Mouse (Mus musculus): Measurements from ENCODE around the gene Ajm1.

Ajm1 gene

DNA sequence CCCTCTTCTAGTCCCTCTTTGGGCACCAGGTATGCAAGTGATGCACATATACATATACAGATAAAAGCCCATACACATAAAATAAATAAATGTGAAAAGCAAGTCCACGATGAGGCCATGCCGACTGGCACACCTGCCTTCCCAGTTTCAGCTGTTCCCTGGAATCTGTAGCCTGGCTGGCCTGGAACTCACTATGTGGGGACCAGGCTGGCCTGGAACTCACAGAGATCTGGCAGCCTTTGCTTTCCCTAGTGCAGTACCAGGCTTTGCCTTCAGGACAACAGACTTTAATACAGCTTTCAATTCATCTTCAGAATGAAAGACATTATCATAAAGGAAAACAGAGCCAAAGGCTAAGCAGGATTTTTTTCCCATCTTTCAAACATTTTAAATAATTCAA, 47.9 kb downstream of the Ajm1 start:
- no peak for DNase-seq (ENCODE audit: low spot score in 2 of 2)

DNA sequence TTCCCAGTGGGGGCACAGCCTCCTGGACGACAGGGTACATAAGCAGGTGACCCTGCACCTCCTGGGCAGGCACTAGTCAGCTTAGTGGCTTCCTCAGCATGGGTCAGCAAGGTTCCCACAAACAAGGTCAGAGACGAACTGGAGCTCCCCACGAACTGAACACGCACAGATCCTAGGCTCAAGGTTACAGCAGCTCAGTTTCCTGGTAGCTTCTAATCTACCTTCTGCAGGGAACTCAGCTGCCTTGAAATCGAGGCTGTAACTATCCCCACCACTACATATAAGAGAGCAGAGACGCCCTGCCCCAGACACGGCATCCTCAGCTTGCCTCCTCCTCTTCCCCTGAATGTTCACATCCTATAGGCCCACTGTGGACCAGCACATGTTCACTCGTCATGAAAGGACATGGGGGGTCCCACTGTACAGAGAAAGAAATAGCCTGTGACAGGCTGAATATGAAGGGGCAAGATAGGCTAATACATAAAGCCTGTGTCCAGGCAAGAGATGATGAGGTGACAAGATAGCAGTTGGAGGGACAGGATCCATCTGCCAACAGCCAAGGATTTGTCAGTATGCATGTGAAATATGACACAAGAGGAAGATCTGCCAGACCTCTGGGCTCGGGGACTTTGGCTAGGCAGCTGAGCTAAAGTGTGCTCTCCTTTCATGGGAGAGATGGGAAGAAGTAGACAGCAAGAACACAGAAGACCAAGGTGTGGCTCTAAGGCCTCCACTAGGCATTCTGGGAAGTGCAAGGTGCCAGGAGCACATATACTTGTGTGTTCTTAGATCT, 54.9 kb downstream of the Ajm1 start:
- no peak for DNase-seq (ENCODE audit: low spot score in 2 of 2)

All from right cerebral cortex, adult 2 months (tissue).